Mouse (Mus musculus) forebrain, embryonic 16.5 days (tissue): Measurements from ENCODE around the gene Unc5cl. TPM values are rescaled to one million over a fixed set of nuclear protein-coding genes. Genes with fewer than 3 reads are reported as not detected.
A peak's percentile ranks its signal among the peaks of the same experiment; 100 is the strongest.
"Not testable (repeated sequence)": the region's sequence is repeated elsewhere in the genome, so short reads cannot be mapped to it uniquely, and the experiment has no call there.

Source experiments
- ATAC-seq: fragments of 200-750 bp; cut with Nextera tagmentation; 2 replicates; pipeline ENCODE4 v1.8.0; 2017; ENCODE audit warnings: mild to moderate bottlenecking, moderate library complexity
- H3K27ac ChIP-seq: fragments of 300-500 bp; sonication (generic); 2 replicates; pipeline ENCODE4 v1.5.1; 2014; ENCODE audit warnings: low read length, control low read depth
- H3K27me3 ChIP-seq: fragments of 300-500 bp; sonication (generic); replicated peaks from 2 replicates; pipeline ENCODE4 v1.6.1; 2014; ENCODE audit warnings: low read length; ENCODE audit not compliant: control insufficient read depth, insufficient read depth
- H3K36me3 ChIP-seq: fragments of 300-500 bp; sonication (generic); 2 replicates; pipeline ENCODE4 v1.6.1; 2014; ENCODE audit not compliant: control insufficient read depth, insufficient read depth
- H3K4me1 ChIP-seq: fragments of 300-500 bp; sonication (generic); replicated peaks from 2 replicates; pipeline ENCODE4 v1.6.1; 2014; ENCODE audit warnings: low read length; ENCODE audit not compliant: control insufficient read depth, insufficient read depth
- H3K4me2 ChIP-seq: fragments of 300-500 bp; sonication (generic); 2 replicates; pipeline ENCODE4 v1.6.1; 2014; ENCODE audit warnings: mild to moderate bottlenecking, low read length, control low read depth
- H3K4me3 ChIP-seq: fragments of 300-500 bp; sonication (generic); replicated peaks from 2 replicates; pipeline ENCODE4 v1.5.1; 2014; ENCODE audit warnings: mild to moderate bottlenecking, low read length, control low read depth
- H3K9ac ChIP-seq: fragments of 300-500 bp; sonication (generic); replicated peaks from 2 replicates; pipeline ENCODE4 v1.6.1; 2014; ENCODE audit warnings: low read depth, low read length, control low read depth
- H3K9me3 ChIP-seq: fragments of 300-500 bp; sonication (generic); 2 replicates; pipeline ENCODE4 v1.6.1; 2016; ENCODE audit warnings: low read length; ENCODE audit not compliant: control insufficient read depth
- WGBS: fragments of 180-500 bp; shearing (Covaris S2); extraction: QIAGEN DNeasy Blood & Tissue Kit; methylation state at CpG from one replicate; pipeline ENCODE4 v1.1.7; 2014; 5-methylcytosine and 5-hydroxymethylcytosine counted together
- polyA plus RNA-seq: library from polyadenylated mRNA; unstranded; fragments of >200 nt; fragmentation: Nextera tagmentation; extraction: Ambion mirVana; gene quantifications from 2 replicates; pipeline ENCODE4 v1.2.1, GENCODE M21; 2015

Gene Unc5cl
- polyA plus RNA-seq, 1 experiment from 2014 or later = 0.19 TPM

GRCm38 (mm10) chr17:48457971-48458653 is 3.4 kb downstream of the Unc5cl start:
- H3K4me2 ChIP-seq = no peak overlapping the region
- no peak overlapping the region for H3K27ac ChIP-seq
- no peak overlapping the region for H3K9ac ChIP-seq
- no peak overlapping the region for H3K4me3 ChIP-seq
- no peak for ATAC-seq
- no peaks in the 10 kb centered on the region for H3K27me3 ChIP-seq
- WGBS = 91% methylated on average over 13 of the region's 13 CpGs
- H3K9me3 ChIP-seq = no peaks in the 10 kb centered on the region
- H3K4me1 ChIP-seq = no peaks in the 10 kb centered on the region
- H3K36me3 ChIP-seq = no peaks in the 10 kb centered on the region

GRCm38 (mm10) chr17:48462096-48462495 is 7.4 kb downstream of the Unc5cl start:
- Histone ChIP-seq H3K4me3 (no peak overlapping the region), H3K9ac (no peak overlapping the region), H3K27me3 (no peaks in the 10 kb centered on the region), H3K27ac (no peak overlapping the region), H3K4me1 (peaks cover 2% of the 10 kb centered on the region; the same call in 1 of the 2 replicates), H3K9me3 (no peaks in the 10 kb centered on the region), H3K4me2 (no peak overlapping the region), H3K36me3 (no peaks in the 10 kb centered on the region)
- no peak for ATAC-seq
- WGBS = 96% methylated on average over 13 of the region's 13 CpGs

DNA sequence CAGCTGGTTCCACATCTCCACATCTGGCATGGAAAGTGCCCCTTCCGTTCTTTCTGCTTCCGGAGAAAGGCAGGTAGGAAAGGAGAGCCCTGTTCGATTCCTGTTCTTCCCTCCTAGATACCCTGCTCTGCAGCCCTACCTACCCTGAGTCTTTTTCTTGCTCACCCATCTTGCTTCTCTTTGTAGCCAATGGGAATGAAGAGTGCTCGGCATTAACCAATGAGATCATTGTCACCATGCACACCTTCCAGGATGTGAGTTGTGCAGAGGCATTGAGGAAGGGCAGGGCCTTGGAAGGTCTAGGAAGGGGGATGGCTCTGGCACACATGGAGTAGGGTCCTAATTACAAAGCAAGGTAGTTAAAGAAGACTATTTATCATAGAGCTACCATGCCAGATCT is 8.7 kb downstream of the Unc5cl start:
- H3K9me3 ChIP-seq = no peaks in the 10 kb centered on the region
- peaks cover 2% of the 10 kb centered on the region; the same call in 1 of the 2 replicates for H3K4me1 ChIP-seq
- H3K27me3 ChIP-seq = no peaks in the 10 kb centered on the region
- no peak overlapping the region for H3K9ac ChIP-seq
- WGBS = 96% methylated on average over 4 of the region's 4 CpGs
- H3K4me3 ChIP-seq = no peak overlapping the region
- no peak overlapping the region for H3K4me2 ChIP-seq
- no peak overlapping the region for H3K27ac ChIP-seq
- no peak for ATAC-seq
- no peaks in the 10 kb centered on the region for H3K36me3 ChIP-seq

- peak; percentile 53 for ATAC-seq
- peak overlapping the region; percentile 27; the same call in 1 of the 2 replicates for H3K9ac ChIP-seq
Observed at GRCm38 (mm10) chr17:48466769-48467394, 12.2 kb downstream of the Unc5cl start.

GRCm38 (mm10) chr17:48467395-48468231 is 12.9 kb downstream of the Unc5cl start:
- Histone ChIP-seq H3K9ac (peak overlapping the region; percentile 27; the same call in 1 of the 2 replicates), H3K36me3 (no peaks in the 10 kb centered on the region), H3K4me1 (peaks cover 2% of the 10 kb centered on the region; the same call in 1 of the 2 replicates), H3K27ac (no peak overlapping the region), H3K9me3 (no peaks in the 10 kb centered on the region), H3K4me2 (peak overlapping the region; percentile 37; the same call in 1 of the 2 replicates), H3K4me3 (no peak overlapping the region), H3K27me3 (no peaks in the 10 kb centered on the region)
- peak; percentile 81 for ATAC-seq
- WGBS = 10% methylated on average over 22 of the region's 22 CpGs

More at GRCm38 (mm10) chr17:48466769-48467394, 12.2 kb downstream of the Unc5cl start:
- Histone ChIP-seq H3K4me1 (peaks cover 2% of the 10 kb centered on the region; the same call in 1 of the 2 replicates), H3K27me3 (no peaks in the 10 kb centered on the region), H3K4me3 (peak overlapping the region; percentile 2; the same call in 1 of the 2 replicates), H3K4me2 (peak overlapping the region; percentile 37; the same call in 1 of the 2 replicates), H3K9me3 (no peaks in the 10 kb centered on the region), H3K27ac (no peak overlapping the region), H3K36me3 (no peaks in the 10 kb centered on the region)
- WGBS = 52% methylated on average over 22 of the region's 22 CpGs

DNA sequence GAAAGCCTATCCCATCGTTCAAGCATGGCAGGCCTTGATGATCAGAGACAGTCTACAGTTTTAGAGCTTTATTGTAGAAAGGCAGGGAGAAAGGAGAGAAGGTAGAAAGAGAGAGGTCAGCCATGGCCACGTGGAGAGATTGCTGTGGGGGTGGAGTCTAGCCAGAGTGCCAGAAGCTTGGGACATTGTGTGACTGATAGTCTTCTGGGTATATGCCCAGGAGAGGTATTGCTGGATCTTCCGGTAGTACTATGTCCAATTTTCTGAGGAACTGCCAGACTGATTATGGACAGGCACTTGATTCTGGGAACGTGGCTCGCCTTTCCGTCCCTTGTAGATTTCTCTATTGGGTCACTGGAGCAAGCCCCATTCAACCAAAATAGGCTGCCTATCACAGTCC is 19.6 kb downstream of the Unc5cl start:
- not testable (repeated sequence) for H3K36me3 ChIP-seq, H3K9me3 ChIP-seq, H3K27me3 ChIP-seq, H3K27ac ChIP-seq, H3K4me3 ChIP-seq, ATAC-seq, H3K4me1 ChIP-seq, H3K4me2 ChIP-seq, H3K9ac ChIP-seq
- 87% methylated on average over 6 of the region's 6 CpGs for WGBS

DNA sequence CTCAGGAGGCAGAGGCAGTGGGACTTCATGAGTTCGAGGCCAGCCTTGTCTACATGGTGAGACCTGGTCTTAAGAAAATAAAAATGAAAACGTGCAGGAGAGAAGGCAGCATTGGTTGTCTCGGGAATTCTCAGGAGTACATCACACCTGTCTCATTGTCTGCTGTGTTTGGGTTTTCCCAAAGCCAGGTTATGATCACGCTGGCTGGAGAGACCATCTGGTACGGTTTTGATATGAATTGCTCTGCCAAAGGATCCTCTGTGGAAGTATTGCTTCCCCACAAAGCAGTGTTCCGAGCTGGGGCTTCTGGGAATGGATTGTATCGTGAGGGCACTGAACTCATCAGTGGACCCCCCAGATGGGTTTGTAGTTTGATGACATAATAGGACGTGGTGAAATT is 20.7 kb downstream of the Unc5cl start:
- Histone ChIP-seq H3K4me3 (no peak overlapping the region), H3K4me2 (no peak overlapping the region), H3K9me3 (no peaks in the 10 kb centered on the region), H3K27me3 (no peaks in the 10 kb centered on the region), H3K36me3 (no peaks in the 10 kb centered on the region), H3K9ac (no peak overlapping the region), H3K27ac (no peak overlapping the region), H3K4me1 (no peaks in the 10 kb centered on the region)
- ATAC-seq = no peak
- 89% methylated on average over 8 of the region's 8 CpGs for WGBS

DNA sequence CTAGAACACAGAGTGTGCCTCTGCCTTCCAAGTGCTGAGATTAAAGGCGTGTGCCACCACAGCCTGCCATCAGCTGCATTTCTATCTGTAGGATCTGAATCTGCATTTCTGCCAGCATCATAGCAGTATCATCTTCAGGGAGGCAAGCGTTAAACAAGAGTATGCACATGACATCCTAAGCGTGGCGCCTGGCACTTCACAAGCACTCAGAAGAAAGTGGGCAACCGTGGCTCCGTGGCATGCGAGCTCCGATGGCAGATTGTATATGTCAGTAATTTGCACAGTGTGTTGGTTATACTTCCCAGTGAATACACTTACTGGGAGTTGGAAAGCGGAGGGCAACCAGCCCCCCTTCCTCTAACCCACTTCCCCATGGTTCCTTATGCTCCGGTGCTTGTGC is 25.3 kb downstream of the Unc5cl start:
- H3K36me3 ChIP-seq = no peaks in the 10 kb centered on the region
- no peaks in the 10 kb centered on the region for H3K27me3 ChIP-seq
- H3K27ac ChIP-seq = no peak overlapping the region
- H3K9ac ChIP-seq = no peak overlapping the region
- no peaks in the 10 kb centered on the region for H3K4me1 ChIP-seq
- ATAC-seq = peak; percentile 82
- H3K4me3 ChIP-seq = no peak overlapping the region
- 70% methylated on average over 10 of the region's 10 CpGs for WGBS
- no peaks in the 10 kb centered on the region for H3K9me3 ChIP-seq
- no peak overlapping the region for H3K4me2 ChIP-seq

DNA sequence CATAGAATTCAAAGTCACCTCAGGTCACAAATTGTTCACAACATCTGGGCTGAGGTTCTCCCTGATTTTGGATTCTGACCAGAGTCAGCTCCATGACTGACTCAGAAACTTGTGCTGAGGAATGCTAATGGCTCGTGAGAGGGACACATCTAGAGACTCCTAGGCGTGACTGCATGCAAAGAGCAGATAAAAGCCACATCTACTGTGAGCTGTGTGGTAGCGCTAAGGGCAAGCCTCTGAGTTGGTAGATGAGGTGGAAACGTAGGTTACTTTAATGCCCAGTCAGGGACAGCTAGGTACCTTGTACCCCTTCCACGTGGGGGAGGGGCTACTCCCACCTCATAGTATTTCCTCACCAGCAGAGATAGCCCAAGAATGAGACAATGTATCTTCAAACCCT is 29.1 kb downstream of the Unc5cl start:
- no peak for ATAC-seq
- 88% methylated on average over 5 of the region's 5 CpGs for WGBS

More for the DNA sequence above, 29.1 kb downstream of the Unc5cl start:
- no peak overlapping the region for H3K4me3 ChIP-seq
- H3K36me3 ChIP-seq = no peaks in the 10 kb centered on the region
- H3K27me3 ChIP-seq = no peaks in the 10 kb centered on the region
- no peak overlapping the region for H3K27ac ChIP-seq
- no peak overlapping the region for H3K9ac ChIP-seq
- no peaks in the 10 kb centered on the region for H3K9me3 ChIP-seq
- H3K4me1 ChIP-seq = no peaks in the 10 kb centered on the region
- no peak overlapping the region for H3K4me2 ChIP-seq
